Mouse (Mus musculus): Measurements from ENCODE around the gene Nme4. TPM values are rescaled to one million over a fixed set of nuclear protein-coding genes. Genes with fewer than 3 reads are reported as not detected.

Gene Nme4
- total and polyA plus RNA-seq, 2 experiments from 2014 or later, result 16.0 to 23.3 TPM

DNA sequence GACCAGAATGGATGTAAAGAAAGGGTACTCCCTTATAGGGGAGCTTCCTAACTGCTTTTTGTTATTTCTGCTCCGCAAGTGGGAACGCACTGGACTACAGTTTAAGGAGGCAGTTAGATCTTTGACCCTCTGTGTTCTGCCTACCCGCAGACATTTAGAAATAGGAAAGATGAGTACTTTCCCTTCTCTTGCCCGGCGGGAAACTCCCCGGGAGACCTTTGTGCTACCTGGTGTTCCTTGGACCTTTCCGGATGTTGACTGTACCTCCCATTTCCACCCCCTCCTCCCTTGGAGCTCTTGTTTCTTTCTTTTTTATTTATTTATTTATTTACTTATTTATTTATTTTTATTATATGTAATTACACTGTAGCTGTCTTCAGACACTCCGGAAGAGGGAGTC is 18.7 kb upstream of the Nme4 start:
- Histone ChIP-seq H3K4me1 (ENCODE audit: insufficient read depth, low read length) (no peaks in the 10 kb centered on the region), H3K36me3 (ENCODE audit: insufficient read depth, low read length) (no peaks in the 10 kb centered on the region), H3K27me3 (ENCODE audit: insufficient read depth, low read length) (0 out of 2 replicates have a peak, but pooled peaks cover 9% of the 10 kb centered on the region), H3K4me2 (ENCODE audit: low read depth, low read length) (peak overlapping the region; percentile 95), H3K9me3 (ENCODE audit: low read length) (no peaks in the 10 kb centered on the region), H3K4me3 (ENCODE audit: low read length) (peak overlapping the region; percentile 72), H3K9ac (replicated peaks; ENCODE audit: low read length) (peak overlapping the region; percentile 74; the same call in 1 of the 2 replicates), H3K27ac (no peak overlapping the region)
- ATAC-seq (0 out of 2 replicates have a peak, but pooled peaks have one; percentile 6), DNase-seq (ENCODE audit: low spot score) (no peak)
- no peak for TF ChIP-seq CTCF (IDR thresholded peaks at IDR 0.05; ENCODE audit: low read depth)
- 11% methylated on average over 8 of the region's 8 CpGs for WGBS

GRCm38 (mm10) chr17:26113181-26113948 is 18.0 kb upstream of the Nme4 start, which contains the start of gene Tmem8:
Gene Tmem8 (plus strand): TSS chr17:26113299.
- WGBS, result under 1% methylated on average over 40 of the region's 75 CpGs
- H3K9ac ChIP-seq (replicated peaks; ENCODE audit: low read length), result peak within 1 kb of the TSS; percentile 74
- H3K36me3 ChIP-seq (ENCODE audit: insufficient read depth, low read length), result no peaks in the 10 kb centered on the region
- peak within 1 kb of the TSS; percentile 95 for H3K4me2 ChIP-seq (ENCODE audit: low read depth, low read length)
- DNase-seq (ENCODE audit: low spot score), result peak; percentile 81
- H3K27me3 ChIP-seq (ENCODE audit: insufficient read depth, low read length), result 0 out of 2 replicates have a peak, but pooled peaks cover 9% of the 10 kb centered on the region
- no peaks in the 10 kb centered on the region for H3K9me3 ChIP-seq (ENCODE audit: low read length)
- peak; percentile 28; the same call in 1 of the 2 replicates for TF ChIP-seq CTCF (IDR thresholded peaks at IDR 0.05; ENCODE audit: low read depth)
- peak within 1 kb of the TSS; percentile 64 for H3K27ac ChIP-seq
- no peaks in the 10 kb centered on the region for H3K4me1 ChIP-seq (ENCODE audit: insufficient read depth, low read length)
- ATAC-seq, result peak; percentile 73
- peak within 1 kb of the TSS; percentile 72 for H3K4me3 ChIP-seq (ENCODE audit: low read length)

DNA sequence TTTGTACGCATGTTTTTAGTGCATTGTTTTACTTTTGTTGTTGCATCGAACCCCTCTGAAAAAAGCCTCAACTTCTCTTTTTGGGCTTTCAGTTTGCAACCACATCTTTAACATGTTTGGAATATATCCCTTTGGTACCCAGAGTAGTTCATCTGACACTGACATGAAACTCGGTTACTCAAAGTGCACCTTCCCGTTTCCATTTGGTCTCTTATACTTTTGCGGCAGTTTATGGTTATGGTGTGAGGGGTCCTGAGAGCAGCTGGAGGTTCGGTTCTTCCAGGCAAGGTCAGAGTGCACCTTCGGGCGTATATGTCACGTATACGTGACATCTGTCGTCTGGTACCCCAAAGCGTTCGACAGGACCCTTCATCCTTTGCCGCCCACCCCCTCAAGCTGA is 17.3 kb upstream of the Nme4 start:
- Histone ChIP-seq H3K9me3 (ENCODE audit: low read length) (no peaks in the 10 kb centered on the region), H3K36me3 (ENCODE audit: insufficient read depth, low read length) (no peaks in the 10 kb centered on the region), H3K4me2 (ENCODE audit: low read depth, low read length) (peak overlapping the region; percentile 95), H3K4me3 (ENCODE audit: low read length) (peak overlapping the region; percentile 72), H3K27me3 (ENCODE audit: insufficient read depth, low read length) (0 out of 2 replicates have a peak, but pooled peaks cover 9% of the 10 kb centered on the region), H3K9ac (replicated peaks; ENCODE audit: low read length) (peak overlapping the region; percentile 74), H3K27ac (0 out of 2 replicates have a peak overlapping the region, but pooled peaks have one; percentile 64), H3K4me1 (ENCODE audit: insufficient read depth, low read length) (no peaks in the 10 kb centered on the region)
- ATAC-seq (peak; percentile 24), DNase-seq (ENCODE audit: low spot score) (no peak)
- no peak for TF ChIP-seq CTCF (IDR thresholded peaks at IDR 0.05; ENCODE audit: low read depth)
- 21% methylated on average over 14 of the region's 14 CpGs for WGBS

DNA sequence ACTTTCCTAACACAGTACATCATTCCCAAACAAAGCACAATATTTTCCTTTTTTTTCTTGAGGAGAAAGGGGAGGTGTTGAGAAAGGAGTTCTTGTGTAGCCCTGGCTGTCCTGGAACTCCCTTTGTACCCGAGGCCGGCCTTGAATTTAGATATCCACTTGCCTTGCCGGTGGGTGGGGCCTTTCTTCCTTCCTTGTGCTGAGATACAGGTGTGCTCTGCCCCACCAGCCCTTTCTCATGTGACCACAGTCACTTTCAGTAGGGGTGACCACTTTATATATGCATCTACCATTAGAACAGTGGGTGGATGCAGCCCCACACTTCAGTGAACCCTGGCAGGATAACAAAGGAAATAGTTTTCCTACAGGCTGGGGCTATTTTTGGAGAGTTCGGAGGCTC is 16.3 kb upstream of the Nme4 start:
- 32% methylated on average over 4 of the region's 4 CpGs for WGBS
- Histone ChIP-seq H3K27ac (no peak overlapping the region), H3K36me3 (ENCODE audit: insufficient read depth, low read length) (no peaks in the 10 kb centered on the region), H3K4me3 (ENCODE audit: low read length) (no peak overlapping the region), H3K4me2 (ENCODE audit: low read depth, low read length) (no peak overlapping the region), H3K9ac (replicated peaks; ENCODE audit: low read length) (no peak overlapping the region), H3K4me1 (ENCODE audit: insufficient read depth, low read length) (no peaks in the 10 kb centered on the region), H3K9me3 (ENCODE audit: low read length) (no peaks in the 10 kb centered on the region), H3K27me3 (ENCODE audit: insufficient read depth, low read length) (0 out of 2 replicates have a peak, but pooled peaks cover 9% of the 10 kb centered on the region)
- ATAC-seq (no peak), DNase-seq (ENCODE audit: low spot score) (no peak)
- TF ChIP-seq CTCF (IDR thresholded peaks at IDR 0.05; ENCODE audit: low read depth), result no peak

DNA sequence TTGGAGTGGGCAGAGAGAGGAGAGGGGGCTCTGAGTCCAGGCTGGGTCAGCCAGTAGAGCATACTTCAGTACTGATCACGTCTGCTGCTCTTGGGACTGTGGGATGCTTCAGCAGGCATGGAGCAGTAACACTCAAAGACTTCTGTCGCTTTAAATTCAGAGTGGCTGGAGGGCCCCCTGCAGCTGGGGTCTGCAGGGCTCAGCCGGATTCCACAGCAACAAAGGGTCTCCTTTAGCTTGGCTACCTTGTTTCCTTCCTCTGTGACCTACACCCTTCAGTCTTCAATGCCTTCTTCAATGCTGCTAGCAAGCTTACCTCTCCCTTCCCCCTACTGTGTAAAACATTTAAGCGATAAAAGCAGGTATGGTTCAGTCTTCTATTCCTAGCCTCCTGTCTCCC is 15.6 kb upstream of the Nme4 start:
- Histone ChIP-seq H3K4me1 (ENCODE audit: insufficient read depth, low read length) (no peaks in the 10 kb centered on the region), H3K4me3 (ENCODE audit: low read length) (no peak overlapping the region), H3K27me3 (ENCODE audit: insufficient read depth, low read length) (0 out of 2 replicates have a peak, but pooled peaks cover 9% of the 10 kb centered on the region), H3K9ac (replicated peaks; ENCODE audit: low read length) (no peak overlapping the region), H3K27ac (no peak overlapping the region), H3K9me3 (ENCODE audit: low read length) (no peaks in the 10 kb centered on the region), H3K4me2 (ENCODE audit: low read depth, low read length) (no peak overlapping the region), H3K36me3 (ENCODE audit: insufficient read depth, low read length) (no peaks in the 10 kb centered on the region)
- ATAC-seq (no peak), DNase-seq (ENCODE audit: low spot score) (no peak)
- TF ChIP-seq CTCF (IDR thresholded peaks at IDR 0.05; ENCODE audit: low read depth), result no peak
- WGBS, result 2% methylated on average over 4 of the region's 4 CpGs

GRCm38 (mm10) chr17:26110156-26110555 is 14.8 kb upstream of the Nme4 start:
- ATAC-seq (no peak), DNase-seq (ENCODE audit: low spot score) (no peak)
- Histone ChIP-seq H3K4me2 (ENCODE audit: low read depth, low read length) (no peak overlapping the region), H3K9me3 (ENCODE audit: low read length) (no peaks in the 10 kb centered on the region), H3K27me3 (ENCODE audit: insufficient read depth, low read length) (0 out of 2 replicates have a peak, but pooled peaks cover 7% of the 10 kb centered on the region), H3K4me1 (ENCODE audit: insufficient read depth, low read length) (no peaks in the 10 kb centered on the region), H3K9ac (replicated peaks; ENCODE audit: low read length) (no peak overlapping the region), H3K4me3 (ENCODE audit: low read length) (no peak overlapping the region), H3K27ac (no peak overlapping the region), H3K36me3 (ENCODE audit: insufficient read depth, low read length) (no peaks in the 10 kb centered on the region)
- 22% methylated on average over 4 of the region's 4 CpGs for WGBS
- no peak for TF ChIP-seq CTCF (IDR thresholded peaks at IDR 0.05; ENCODE audit: low read depth)

DNA sequence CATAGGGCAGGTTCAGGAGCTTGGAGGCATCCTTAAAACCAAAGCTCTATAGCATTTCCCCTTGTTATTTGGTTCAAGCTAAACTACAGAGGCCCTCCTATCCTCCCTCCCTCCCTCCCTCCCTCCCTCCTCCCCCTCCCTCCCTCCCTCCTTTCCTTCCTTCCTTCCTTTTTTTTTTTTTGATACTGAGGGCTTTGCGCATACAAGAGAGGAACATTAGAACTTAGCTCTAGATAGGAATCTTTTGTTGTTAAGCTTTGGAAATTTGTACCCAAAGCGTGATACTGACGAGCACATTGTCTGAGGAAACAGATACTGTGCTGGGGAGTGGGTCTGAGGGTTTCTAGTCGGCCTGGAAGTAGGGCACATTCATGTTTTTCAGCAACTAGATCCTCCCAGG is 10.2 kb upstream of the Nme4 start:
- no peak overlapping the region for H3K27ac ChIP-seq
- no peaks in the 10 kb centered on the region for H3K27me3 ChIP-seq (ENCODE audit: insufficient read depth, low read length)
- no peaks in the 10 kb centered on the region for H3K4me1 ChIP-seq (ENCODE audit: insufficient read depth, low read length)
- DNase-seq (ENCODE audit: low spot score), result no peak
- ATAC-seq, result no peak
- no peak overlapping the region for H3K4me2 ChIP-seq (ENCODE audit: low read depth, low read length)
- no peaks in the 10 kb centered on the region for H3K36me3 ChIP-seq (ENCODE audit: insufficient read depth, low read length)
- no peak for TF ChIP-seq CTCF (IDR thresholded peaks at IDR 0.05; ENCODE audit: low read depth)
- H3K9me3 ChIP-seq (ENCODE audit: low read length), result no peaks in the 10 kb centered on the region
- 69% methylated on average over 4 of the region's 4 CpGs for WGBS
- no peak overlapping the region for H3K9ac ChIP-seq (replicated peaks; ENCODE audit: low read length)
- H3K4me3 ChIP-seq (ENCODE audit: low read length), result no peak overlapping the region

All from hindbrain, postnatal 0 days (tissue).